Mouse (Mus musculus) bone marrow, adult 2 months (tissue): Measurements from ENCODE around the gene Ipcef1.

Experiments used
- CTCF ChIP-seq: fragments of 200-500 bp; IDR thresholded peaks from 2 replicates; pipeline ENCODE4 v1.5.1; 2011; ENCODE audit warnings: low read length, control low read depth; ENCODE audit not compliant: control insufficient read depth, insufficient read depth
- POLR2A ChIP-seq: fragments of 200-500 bp; IDR thresholded peaks from 2 replicates; pipeline ENCODE4 v1.6.1; 2011; ENCODE audit warnings: low read depth, mild to moderate bottlenecking, control low read depth, low read length, borderline replicate concordance; ENCODE audit not compliant: control insufficient read depth

GRCm38 (mm10) chr10:6998576-6999250, 53.6 kb downstream of the Ipcef1 start:
- TF ChIP-seq POLR2A (no peak), CTCF (no peak)
